ENCODE assay signal across 8 mouse cellular contexts in genomic region chr11:8663444-8664392, GRCm38 (mm10). TPM values are rescaled to one million over a fixed set of nuclear protein-coding genes. Genes with fewer than 3 reads are reported as not detected.
DNase-seq lines count a peak whose midpoint lies in the region; ATAC-seq lines count a peak whose summit lies in the region.

No protein-coding gene starts in this region.

- peak overlapping the region; percentile 94 for H3K9ac ChIP-seq in embryonic facial prominence, embryonic 14.5 days (ENCODE audit: low read depth, low read length)
- peak overlapping the region; percentile 88 for H3K9ac ChIP-seq in heart, embryonic 15.5 days

- no peaks in the 10 kb centered on the region for H3K27me3 ChIP-seq in embryonic facial prominence, embryonic 14.5 days (replicated peaks; ENCODE audit: control insufficient read depth, insufficient read depth, low read length)
- peaks cover 13% of the 10 kb centered on the region; the same call in 1 of the 2 replicates for H3K27me3 ChIP-seq in heart, embryonic 15.5 days

- peak; percentile 80 for DNase-seq in 3134 (ENCODE audit: extremely low read depth, insufficient read length, low spot score)
- peak; percentile 76 for DNase-seq in Muller cell, postnatal 12 days (ENCODE audit: inconsistent ontology term)
- DNase-seq in embryonic facial prominence, embryonic 14.5 days (ENCODE audit: low spot score): peak; percentile 74
- DNase-seq in kidney, postnatal 14 days: peak; percentile 89
- DNase-seq in spleen, adult 18-20 months: peak; percentile 17 to 58

- ATAC-seq in embryonic facial prominence, embryonic 14.5 days (ENCODE audit: low read depth): peak; percentile 67
- ATAC-seq in heart, embryonic 15.5 days (replicated peaks; ENCODE audit: insufficient number of reproducible peaks, insufficient read depth, low FRiP score, low read depth): peak; percentile 58
- peak; percentile 70 for ATAC-seq in megakaryocyte, adult 5-6 weeks (ENCODE audit: poor library complexity, severe bottlenecking)
- ATAC-seq in inflammation-experienced regulatory T-cells, adult 6 months: no peak

- no peaks in the 10 kb centered on the region for H3K36me3 ChIP-seq in embryonic facial prominence, embryonic 14.5 days (ENCODE audit: control insufficient read depth, insufficient read depth, low read length)
- no peaks in the 10 kb centered on the region for H3K36me3 ChIP-seq in heart, embryonic 15.5 days

- peaks cover 42% of the 10 kb centered on the region for H3K4me1 ChIP-seq in embryonic facial prominence, embryonic 14.5 days (ENCODE audit: control insufficient read depth, insufficient read depth, low read length)
- peaks cover 42% of the 10 kb centered on the region for H3K4me1 ChIP-seq in heart, embryonic 15.5 days (replicated peaks)

- peak overlapping the region; percentile 91 for H3K27ac ChIP-seq in embryonic facial prominence, embryonic 14.5 days (replicated peaks; ENCODE audit: low read depth, low read length)
- H3K27ac ChIP-seq in heart, embryonic 15.5 days: peak overlapping the region; percentile 83

- no peaks in the 10 kb centered on the region for H3K9me3 ChIP-seq in embryonic facial prominence, embryonic 14.5 days (ENCODE audit: control insufficient read depth, low read length)
- H3K9me3 ChIP-seq in heart, embryonic 15.5 days (replicated peaks): no peaks in the 10 kb centered on the region

- under 1% methylated on average over 22 of the region's 52 CpGs for WGBS in embryonic facial prominence, embryonic 14.5 days
- WGBS in heart, embryonic 15.5 days: 1% methylated on average over 50 of the region's 52 CpGs

- peak overlapping the region; percentile 88 for H3K4me2 ChIP-seq in embryonic facial prominence, embryonic 14.5 days (ENCODE audit: low read depth, low read length)
- H3K4me2 ChIP-seq in heart, embryonic 15.5 days: peak overlapping the region; percentile 82

- peak overlapping the region; percentile 83 for H3K4me3 ChIP-seq in embryonic facial prominence, embryonic 14.5 days (ENCODE audit: low read depth, low read length)
- peak overlapping the region; percentile 84 for H3K4me3 ChIP-seq in heart, embryonic 15.5 days

RNA-seq across cellular contexts. Expression of gene Tns3, which starts 0.6 kb away (rescaled TPM):
- 19.3 and 20.5 TPM in 2 replicates for polyA plus RNA-seq in embryonic facial prominence, embryonic 14.5 days (2014; fragmentation: Nextera tagmentation; extraction: Ambion mirVana)
- 16.4 and 22.9 TPM in 2 replicates for polyA plus RNA-seq in heart, embryonic 15.5 days (2015; fragmentation: Nextera tagmentation; extraction: Ambion mirVana)
- 29.6 and 35.7 TPM in 2 replicates for total RNA-seq in megakaryocyte, adult 5-6 weeks (2015)
- 15.9 and 17.6 TPM in 2 replicates for total RNA-seq in megakaryocyte, adult 5-6 weeks (2017)
- polyA plus RNA-seq in inflammation-experienced regulatory T-cells, adult 6 months (2017; shearing (Covaris generic)): under 1 TPM in 1 of 3 experiments, not detected in 2; 0.26 TPM

Comparison
In these comparisons a context has a peak if more than half of its experiments do, and no peak if none do; other contexts are left out.
1. DNase-seq: peak in every context shown above with its lines; median percentile 89 in kidney, postnatal 14 days; 80 in 3134; 76 in Muller cell, postnatal 12 days; 74 in embryonic facial prominence, embryonic 14.5 days; 38 in spleen, adult 18-20 months.
2. RNA of gene Tns3, which starts 0.6 kb away (polyA plus RNA-seq): 19.3 to 20.5 TPM in embryonic facial prominence, embryonic 14.5 days and 16.4 to 22.9 TPM in heart, embryonic 15.5 days; 0.26 TPM in inflammation-experienced regulatory T-cells, adult 6 months; every median in the first group is over 10 times any median in the second.